28 mouse cellular contexts compared by ENCODE assay signal in the genomic region with DNA sequence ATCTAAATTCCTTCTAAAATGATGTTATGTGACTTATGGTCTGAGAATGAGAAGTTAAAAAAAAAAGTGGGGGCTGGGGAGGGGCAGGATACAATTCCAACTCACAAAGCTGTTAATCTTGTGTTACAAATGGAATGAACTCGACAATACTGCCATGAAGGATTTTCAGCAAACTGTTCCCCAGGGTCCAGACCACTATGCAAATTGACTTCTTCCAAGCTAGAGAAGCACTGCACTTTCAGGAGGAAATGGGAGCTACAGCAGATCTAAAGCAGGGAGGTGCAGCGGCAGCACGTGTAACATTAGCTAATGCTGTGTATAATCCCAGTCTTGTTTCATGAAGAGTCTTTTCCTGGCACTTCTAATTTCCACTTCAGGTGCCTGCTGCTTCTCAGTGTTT. TPM values are rescaled to one million over a fixed set of nuclear protein-coding genes. Genes with fewer than 3 reads are reported as not detected.
DNase-seq lines count a peak whose midpoint lies in the region; ATAC-seq and TF ChIP-seq lines count a peak whose summit lies in the region.
"Had no signal": no experiment of that assay in that cellular context is flagged by ENCODE, and none has a peak within 500 bp of the region (broad histone marks: within the 10 kb centered on the region; RNA-seq: fewer than 3 reads in every experiment).

No protein-coding gene starts in this region.

- TF ChIP-seq POLR2A in brain, embryonic 14.5 days (IDR thresholded peaks at IDR 0.05; ENCODE audit: borderline replicate concordance, extremely low read depth, insufficient read depth, insufficient read length, poor library complexity, severe bottlenecking), result no peak

- H3K9me3 ChIP-seq in kidney, embryonic 16.5 days (ENCODE audit: low read length), result peaks cover 2% of the 10 kb centered on the region
- H3K9me3 ChIP-seq in midbrain, embryonic 15.5 days, result no peaks in the 10 kb centered on the region
- H3K9me3 ChIP-seq in midbrain, embryonic 11.5 days (ENCODE audit: control insufficient read depth, low read length), result no peaks in the 10 kb centered on the region
- peaks cover 2% of the 10 kb centered on the region; the same call in 1 of the 2 replicates for H3K9me3 ChIP-seq in embryonic facial prominence, embryonic 14.5 days (ENCODE audit: control insufficient read depth, low read length)
- H3K9me3 ChIP-seq: intestine, embryonic 15.5 days; stomach, embryonic 15.5 days had no signal

- H3K9ac ChIP-seq in kidney, embryonic 16.5 days (replicated peaks; ENCODE audit: low read length), result no peak overlapping the region
- H3K9ac ChIP-seq in midbrain, embryonic 15.5 days, result no peak overlapping the region
- H3K9ac ChIP-seq in midbrain, embryonic 11.5 days (ENCODE audit: low read length), result no peak overlapping the region
- no peak overlapping the region for H3K9ac ChIP-seq in embryonic facial prominence, embryonic 14.5 days (ENCODE audit: low read depth, low read length)
- H3K9ac ChIP-seq: embryonic facial prominence, embryonic 13.5 days; forebrain, embryonic 12.5 days; intestine, embryonic 15.5 days; limb, embryonic 13.5 days; midbrain, embryonic 13.5 days; stomach, embryonic 15.5 days had no signal

- no peaks in the 10 kb centered on the region for H3K27me3 ChIP-seq in kidney, embryonic 16.5 days (ENCODE audit: insufficient read depth, low read length)
- H3K27me3 ChIP-seq in midbrain, embryonic 15.5 days (replicated peaks), result no peaks in the 10 kb centered on the region
- no peaks in the 10 kb centered on the region for H3K27me3 ChIP-seq in midbrain, embryonic 11.5 days (ENCODE audit: control insufficient read depth, insufficient read depth, low read length)
- no peaks in the 10 kb centered on the region for H3K27me3 ChIP-seq in embryonic facial prominence, embryonic 14.5 days (replicated peaks; ENCODE audit: control insufficient read depth, insufficient read depth, low read length)
- H3K27me3 ChIP-seq: embryonic facial prominence, embryonic 13.5 days; forebrain, embryonic 12.5 days; intestine, embryonic 15.5 days; limb, embryonic 13.5 days; midbrain, embryonic 13.5 days; stomach, embryonic 15.5 days had no signal

- no peaks in the 10 kb centered on the region; the same call in 1 of the 2 replicates for H3K4me1 ChIP-seq in kidney, embryonic 16.5 days (ENCODE audit: insufficient read depth, low read length)
- peaks cover 19% of the 10 kb centered on the region for H3K4me1 ChIP-seq in midbrain, embryonic 15.5 days
- H3K4me1 ChIP-seq in midbrain, embryonic 11.5 days (ENCODE audit: control insufficient read depth, insufficient read depth, low read length), result peaks cover 5% of the 10 kb centered on the region; the same call in 1 of the 2 replicates
- H3K4me1 ChIP-seq in embryonic facial prominence, embryonic 14.5 days (ENCODE audit: control insufficient read depth, insufficient read depth, low read length), result peaks cover 5% of the 10 kb centered on the region; the same call in 1 of the 2 replicates
- H3K4me1 ChIP-seq: intestine, embryonic 15.5 days; stomach, embryonic 15.5 days had no signal

- no peak for TF ChIP-seq CTCF in brain, embryonic 14.5 days (IDR thresholded peaks at IDR 0.05; ENCODE audit: borderline replicate concordance, extremely low read depth, insufficient read depth, insufficient read length)

- no peak for ATAC-seq in kidney, embryonic 16.5 days (ENCODE audit: low FRiP score, low TSS enrichment)
- no peak for ATAC-seq in midbrain, embryonic 15.5 days (replicated peaks)
- no peak for ATAC-seq in midbrain, embryonic 11.5 days (ENCODE audit: low FRiP score)
- no peak for ATAC-seq in embryonic facial prominence, embryonic 14.5 days (ENCODE audit: low read depth)
- ATAC-seq: activated CD4-positive, CD25-positive, alpha-beta regulatory T cell, adult 4 months; hindbrain, embryonic 16.5 days; intestine, embryonic 15.5 days; midbrain, embryonic 13.5 days had no signal

- 40% methylated on average over 3 of the region's 3 CpGs for WGBS in kidney, embryonic 16.5 days
- WGBS in midbrain, embryonic 15.5 days, result 32% methylated on average over 3 of the region's 3 CpGs
- 65% methylated on average over 3 of the region's 3 CpGs for WGBS in midbrain, embryonic 11.5 days
- 42% methylated on average over 3 of the region's 3 CpGs for WGBS in embryonic facial prominence, embryonic 14.5 days

- H3K4me2 ChIP-seq in kidney, embryonic 16.5 days (replicated peaks; ENCODE audit: low read depth, low read length), result no peak overlapping the region
- H3K4me2 ChIP-seq in midbrain, embryonic 15.5 days, result no peak overlapping the region
- no peak overlapping the region for H3K4me2 ChIP-seq in midbrain, embryonic 11.5 days
- H3K4me2 ChIP-seq in embryonic facial prominence, embryonic 14.5 days (ENCODE audit: low read depth, low read length), result no peak overlapping the region
- H3K4me2 ChIP-seq: embryonic facial prominence, embryonic 13.5 days; forebrain, embryonic 12.5 days; intestine, embryonic 15.5 days; limb, embryonic 13.5 days; liver, embryonic 11.5 days; midbrain, embryonic 13.5 days; stomach, embryonic 15.5 days had no signal

- DNase-seq in kidney, postnatal 36 days, result no peak
- no peak for DNase-seq in midbrain, embryonic 11.5 days (ENCODE audit: low spot score, missing footprints)
- DNase-seq in brain, embryonic 14.5 days (ENCODE audit: low read depth), result peak; percentile 62
- DNase-seq in embryonic facial prominence, embryonic 14.5 days (ENCODE audit: low spot score), result peak; percentile 31
- no peak for DNase-seq in layer of hippocampus, adult 9-10 months (ENCODE audit: low spot score)
- DNase-seq: adrenal gland, adult 2 months; adrenal gland, postnatal 36 days; B cell, adult 2 months; cerebellum, adult 2 months; cerebellum, postnatal 14 days; gastrocnemius, postnatal 14 days; heart, postnatal 14 days; kidney, adult 8-10 months; lung, postnatal 36 days; right cerebral cortex, postnatal 25 days had no signal

- peaks cover 2% of the 10 kb centered on the region for H3K36me3 ChIP-seq in kidney, embryonic 16.5 days (ENCODE audit: insufficient read depth, low read length)
- H3K36me3 ChIP-seq in midbrain, embryonic 15.5 days (replicated peaks), result 0 out of 2 replicates have a peak, but pooled peaks cover under 1% of the 10 kb centered on the region
- H3K36me3 ChIP-seq in midbrain, embryonic 11.5 days (ENCODE audit: control insufficient read depth, insufficient read depth, low read length), result no peaks in the 10 kb centered on the region
- peaks cover 6% of the 10 kb centered on the region for H3K36me3 ChIP-seq in embryonic facial prominence, embryonic 14.5 days (ENCODE audit: control insufficient read depth, insufficient read depth, low read length)
- H3K36me3 ChIP-seq: intestine, embryonic 15.5 days had no signal

- no peak overlapping the region for H3K4me3 ChIP-seq in kidney, embryonic 16.5 days (ENCODE audit: low read length)
- H3K4me3 ChIP-seq in midbrain, embryonic 15.5 days, result no peak overlapping the region
- no peak overlapping the region for H3K4me3 ChIP-seq in midbrain, embryonic 11.5 days (ENCODE audit: low read depth, low read length)
- H3K4me3 ChIP-seq in embryonic facial prominence, embryonic 14.5 days (ENCODE audit: low read depth, low read length), result no peak overlapping the region
- H3K4me3 ChIP-seq: embryonic facial prominence, embryonic 13.5 days; forebrain, embryonic 12.5 days; hindbrain, embryonic 10.5 days; intestine, embryonic 15.5 days; limb, embryonic 13.5 days; midbrain, embryonic 13.5 days; myocyte; stomach, embryonic 15.5 days had no signal

- H3K27ac ChIP-seq in kidney, embryonic 16.5 days (ENCODE audit: low read length), result 0 out of 2 replicates have a peak overlapping the region, but pooled peaks have one; percentile 7
- H3K27ac ChIP-seq in midbrain, embryonic 15.5 days, result 0 out of 2 replicates have a peak overlapping the region, but pooled peaks have one; percentile 17
- H3K27ac ChIP-seq in midbrain, embryonic 11.5 days (ENCODE audit: low read depth, low read length), result no peak overlapping the region
- no peak overlapping the region for H3K27ac ChIP-seq in embryonic facial prominence, embryonic 14.5 days (replicated peaks; ENCODE audit: low read depth, low read length)
- H3K27ac ChIP-seq: embryonic facial prominence, embryonic 13.5 days; forebrain, embryonic 12.5 days; hindbrain, embryonic 10.5 days; intestine, embryonic 15.5 days; limb, embryonic 13.5 days; midbrain, embryonic 13.5 days; stomach, embryonic 15.5 days had no signal

RNA-seq across cellular contexts. Expression of gene Nlk, which starts 55.0 kb away (rescaled TPM):
- 14.3 and 16.3 TPM in 2 replicates for polyA plus RNA-seq in kidney, embryonic 16.5 days (2015; fragmentation: Nextera tagmentation; extraction: Ambion mirVana)
- 25.3 and 26.7 TPM in 2 replicates for polyA plus RNA-seq in midbrain, embryonic 15.5 days (2015; fragmentation: Nextera tagmentation; extraction: Ambion mirVana)
- 25.8 and 36.9 TPM in 2 replicates for polyA plus RNA-seq in midbrain, embryonic 11.5 days (2014; fragmentation: Nextera tagmentation; extraction: Ambion mirVana)
- 41.0 and 50.6 TPM in 2 replicates for polyA plus RNA-seq in brain, embryonic 14.5 days (2012; rRNA removed)
- polyA plus RNA-seq in embryonic facial prominence, embryonic 14.5 days (2014; fragmentation: Nextera tagmentation; extraction: Ambion mirVana), result 10.6 and 13.4 TPM in 2 replicates

Comparison
In these comparisons a context has a peak if more than half of its experiments do, and no peak if none do; other contexts are left out.
1. H3K27ac ChIP-seq: peak in kidney, embryonic 16.5 days (single experiment) and midbrain, embryonic 15.5 days (single experiment); none in midbrain, embryonic 11.5 days (single experiment) and embryonic facial prominence, embryonic 14.5 days (single experiment).
2. DNase-seq: peak in brain, embryonic 14.5 days (single experiment) and embryonic facial prominence, embryonic 14.5 days (single experiment); none in kidney, postnatal 36 days (0 of 2), midbrain, embryonic 11.5 days (single experiment) and layer of hippocampus, adult 9-10 months (single experiment).